Mouse (Mus musculus) bone marrow, adult 2 months (tissue): ENCODE measurements around the gene C1qb. TPM values are rescaled to one million over a fixed set of nuclear protein-coding genes. Genes with fewer than 3 reads are reported as not detected.

ENCODE experiments used
- H3K27ac ChIP-seq: fragments of 200-500 bp; 2 replicates; pipeline ENCODE4 v1.5.1; 2012; ENCODE audit warnings: low read depth, mild to moderate bottlenecking, control low read depth, inconsistent platforms, low read length; ENCODE audit not compliant: control insufficient read depth, poor library complexity, insufficient read depth
- H3K4me1 ChIP-seq: fragments of 200-500 bp; 2 replicates; pipeline ENCODE4 v1.6.1; 2011; ENCODE audit warnings: low read length; ENCODE audit not compliant: control insufficient read depth, insufficient read depth
- H3K4me3 ChIP-seq: fragments of 200-500 bp; replicated peaks from 2 replicates; pipeline ENCODE3; 2011; ENCODE audit warnings: mild to moderate bottlenecking, low read depth, low read length, control low read depth; ENCODE audit not compliant: control insufficient read depth
- CTCF ChIP-seq: fragments of 200-500 bp; IDR thresholded peaks from 2 replicates; pipeline ENCODE4 v1.5.1; 2011; ENCODE audit warnings: low read length, control low read depth; ENCODE audit not compliant: control insufficient read depth, insufficient read depth
- POLR2A ChIP-seq: fragments of 200-500 bp; IDR thresholded peaks from 2 replicates; pipeline ENCODE4 v1.6.1; 2011; ENCODE audit warnings: low read depth, mild to moderate bottlenecking, control low read depth, low read length, borderline replicate concordance; ENCODE audit not compliant: control insufficient read depth
- WGBS: fragments of 180-500 bp; shearing (Covaris S2); methylation state at CpG from one replicate; pipeline ENCODE4 v1.1.7; 2018; 5-methylcytosine and 5-hydroxymethylcytosine counted together
- polyA plus RNA-seq: library from polyadenylated mRNA; stranded (reverse); fragments of >200 nt; gene quantifications from 2 replicates; pipeline ENCODE4 v1.2.4, GENCODE M21; 2011; ENCODE audit warnings: low replicate concordance; ENCODE audit not compliant: missing spikeins, insufficient read depth, insufficient read length

Gene C1qb
- polyA plus RNA-seq, 1 experiment: 77.8 TPM

GRCm38 (mm10) chr4:136852989-136853388 lies 33.0 kb downstream of the C1qb start:
- Histone ChIP-seq H3K27ac (no peak overlapping the region), H3K4me3 (no peak overlapping the region), H3K4me1 (no peaks in the 10 kb centered on the region)
- WGBS: 83% methylated on average over 12 of the region's 12 CpGs
- TF ChIP-seq CTCF (no peak), POLR2A (no peak)

GRCm38 (mm10) chr4:136852119-136852518 lies 33.9 kb downstream of the C1qb start:
- TF ChIP-seq POLR2A (no peak), CTCF (no peak)
- 66% methylated on average over 5 of the region's 5 CpGs for WGBS
- Histone ChIP-seq H3K4me1 (no peaks in the 10 kb centered on the region), H3K27ac (no peak overlapping the region), H3K4me3 (no peak overlapping the region)

- no peaks in the 10 kb centered on the region for H3K4me1 ChIP-seq
- TF ChIP-seq POLR2A (no peak), CTCF (no peak)
- WGBS: 76% methylated on average over 4 of the region's 4 CpGs
- no peak overlapping the region for H3K27ac ChIP-seq
- H3K4me3 ChIP-seq: no peak overlapping the region
Measured at GRCm38 (mm10) chr4:136848565-136848964, 37.4 kb downstream of the C1qb start.

- Histone ChIP-seq H3K4me3 (no peak overlapping the region), H3K4me1 (no peaks in the 10 kb centered on the region), H3K27ac (no peak overlapping the region)
- 77% methylated on average over 6 of the region's 6 CpGs for WGBS
- TF ChIP-seq CTCF (no peak), POLR2A (no peak)
Measured at GRCm38 (mm10) chr4:136847166-136847565, 38.8 kb downstream of the C1qb start.

GRCm38 (mm10) chr4:136842802-136843201 lies 43.2 kb downstream of the C1qb start:
- 89% methylated on average over 10 of the region's 10 CpGs for WGBS
- H3K4me3 ChIP-seq: no peak overlapping the region
- TF ChIP-seq POLR2A (no peak), CTCF (no peak)
- no peak overlapping the region for H3K27ac ChIP-seq
- H3K4me1 ChIP-seq: no peaks in the 10 kb centered on the region; the same call in 1 of the 2 replicates

GRCm38 (mm10) chr4:136842033-136842432 lies 44.0 kb downstream of the C1qb start:
- TF ChIP-seq POLR2A (no peak), CTCF (no peak)
- H3K27ac ChIP-seq: no peak overlapping the region
- 7% methylated on average over 4 of the region's 4 CpGs for WGBS

GRCm38 (mm10) chr4:136841056-136841455 lies 44.9 kb downstream of the C1qb start:
- 15% methylated on average over 5 of the region's 5 CpGs for WGBS
- TF ChIP-seq CTCF (peak; percentile 74), POLR2A (no peak)
- no peaks in the 10 kb centered on the region; the same call in 1 of the 2 replicates for H3K4me1 ChIP-seq
- H3K4me3 ChIP-seq: no peak overlapping the region
- no peak overlapping the region for H3K27ac ChIP-seq

More at GRCm38 (mm10) chr4:136842033-136842432, 44.0 kb downstream of the C1qb start:
- H3K4me3 ChIP-seq: no peak overlapping the region
- no peaks in the 10 kb centered on the region; the same call in 1 of the 2 replicates for H3K4me1 ChIP-seq

- WGBS: 84% methylated on average over 9 of the region's 9 CpGs
- Histone ChIP-seq H3K27ac (no peak overlapping the region), H3K4me3 (no peak overlapping the region), H3K4me1 (no peaks in the 10 kb centered on the region; the same call in 1 of the 2 replicates)
- TF ChIP-seq POLR2A: no peak
- no peak for TF ChIP-seq CTCF
Measured at GRCm38 (mm10) chr4:136838462-136838861, 47.5 kb downstream of the C1qb start.

GRCm38 (mm10) chr4:136838026-136838425 lies 48.0 kb downstream of the C1qb start:
- WGBS: 83% methylated on average over 9 of the region's 9 CpGs
- no peak for TF ChIP-seq POLR2A
- no peak for TF ChIP-seq CTCF
- H3K27ac ChIP-seq: no peak overlapping the region
- peaks cover under 1% of the 10 kb centered on the region for H3K4me1 ChIP-seq
- no peak overlapping the region for H3K4me3 ChIP-seq
